Mouse (Mus musculus) monocyte, adult 59 days (primary cell): Measurements from ENCODE around the gene Rtcb. TPM values are rescaled to one million over a fixed set of nuclear protein-coding genes. Genes with fewer than 3 reads are reported as not detected.

Source experiments
- total RNA-seq, 2 experiments: library from RNA; stranded (reverse); gene quantifications; one replicate each; pipeline ENCODE4 v1.2.4; 2023

Rtcb gene
- 10 to 100 TPM; 66.9 to 76.1 TPM for total RNA-seq

DNA sequence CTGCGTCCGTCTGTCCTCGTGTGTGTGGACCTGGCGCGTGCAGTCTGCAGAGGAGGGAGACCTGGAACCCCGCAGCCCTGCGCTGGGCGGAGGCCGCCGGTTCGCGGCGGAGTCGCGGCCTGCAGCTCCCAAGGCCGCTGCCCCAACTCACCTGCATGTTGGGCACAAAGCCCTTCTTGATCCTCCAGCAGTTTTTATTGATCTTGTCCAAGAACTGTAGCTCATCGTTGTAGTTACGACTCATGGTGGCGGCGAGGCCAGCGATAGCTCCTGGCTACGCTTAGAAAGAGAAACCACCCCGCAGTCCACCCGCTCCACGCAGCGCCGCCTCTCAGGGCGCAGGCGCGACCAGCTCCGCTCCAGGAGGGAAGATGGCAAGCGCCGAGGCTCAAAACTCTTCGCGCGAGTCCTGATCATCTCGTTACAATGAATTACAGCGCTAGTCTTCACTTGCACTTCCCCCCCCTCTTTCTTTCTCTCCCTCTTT, at the start of gene Rtcb:
Gene Rtcb, minus strand, starts transcription at position 360 of the 487 bp plus-strand sequence.

DNA sequence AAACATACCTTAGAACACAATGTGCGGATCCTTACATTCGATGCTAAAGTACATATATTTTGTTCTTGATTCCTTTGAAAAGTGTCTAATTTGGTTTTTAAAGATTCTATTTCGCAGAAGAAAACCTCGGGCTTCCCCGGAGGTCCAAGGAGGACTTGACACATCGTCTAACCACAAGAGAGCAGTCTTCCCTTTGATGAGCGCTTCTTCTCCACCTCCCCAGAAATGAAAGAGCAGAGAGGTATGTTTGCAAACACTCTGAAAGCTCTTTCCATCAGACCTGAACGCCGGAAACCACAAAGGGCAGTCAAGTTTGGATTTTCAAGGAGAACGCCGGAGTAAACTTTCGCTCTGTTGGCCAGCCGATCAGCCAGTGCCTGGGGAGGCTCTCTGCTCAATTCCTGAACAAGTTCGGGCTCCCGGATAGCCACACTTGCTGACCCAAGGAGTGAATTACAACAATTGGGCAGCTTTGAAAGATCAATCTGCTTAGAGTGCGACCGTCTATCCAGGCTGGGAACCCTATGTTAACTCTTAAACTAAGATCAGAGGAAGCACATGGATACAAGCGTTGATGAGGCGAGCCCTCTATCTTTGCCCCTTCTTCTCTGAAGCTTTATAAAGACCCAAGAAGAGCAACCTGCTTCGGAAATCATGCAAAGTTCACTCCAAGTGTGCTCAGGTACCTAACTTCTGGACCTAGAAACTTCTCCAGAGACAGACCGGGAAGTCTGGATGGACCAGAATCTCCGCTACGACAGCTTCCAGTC, 29.8 kb downstream of the Rtcb start, which contains the start of gene Ascl4:
Gene Ascl4, plus strand, starts transcription at position 6 of the 770 bp plus-strand sequence.

DNA sequence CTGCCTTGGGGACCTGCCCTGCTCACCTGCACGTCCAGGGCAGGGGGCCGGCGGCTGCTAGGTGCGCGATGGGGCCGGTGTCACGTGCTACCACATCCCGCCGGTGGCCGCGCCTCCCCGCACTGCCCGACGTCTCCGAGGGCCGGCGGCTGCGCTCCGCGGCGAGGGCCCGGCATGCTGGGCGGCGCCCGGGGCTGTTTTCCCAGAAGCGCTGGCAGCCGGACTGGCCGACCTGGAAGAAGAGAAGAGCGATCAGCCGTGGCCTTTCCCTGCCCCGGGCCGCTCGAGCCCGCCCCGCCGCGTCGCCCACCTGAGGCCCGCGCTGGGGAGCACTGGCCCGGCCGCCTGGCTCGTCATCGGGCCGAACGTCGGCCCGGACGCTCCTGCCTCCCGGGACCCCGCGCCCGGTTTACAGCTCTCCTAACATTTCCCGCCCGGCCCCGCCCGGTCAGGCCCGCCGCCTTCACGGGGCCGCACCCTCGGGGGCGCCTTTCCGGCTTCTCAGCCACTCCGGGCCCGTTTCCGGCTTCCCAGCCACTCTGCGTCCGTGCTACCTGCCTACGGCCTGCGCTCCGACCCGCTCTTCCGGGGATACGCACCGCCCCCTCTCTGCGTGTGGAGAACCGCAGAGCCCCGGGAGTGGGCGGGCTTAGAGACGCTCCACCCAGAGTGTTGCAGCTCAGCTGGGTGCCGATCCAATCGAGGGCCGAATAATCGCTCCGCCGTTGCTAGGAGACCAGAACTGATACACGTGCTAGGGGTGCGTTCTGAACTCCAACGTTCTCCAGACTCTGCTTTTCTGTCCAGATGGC, 40.9 kb downstream of the Rtcb start, which contains the start of gene Prdm4:
Gene Prdm4, minus strand, starts transcription at position 645 of the 812 bp plus-strand sequence.

Other genes starting within 250 kb of the Rtcb start
- 10 to 100 TPM; 13.9 to 15.2 TPM for gene Pwp1, start 128.3 kb downstream of the Rtcb start, total RNA-seq
- gene Prdm4, start 40.7 kb downstream of the Rtcb start, total RNA-seq, result 10 to 100 TPM; 35.4 to 41.2 TPM
- not detected for gene Ascl4, start 30.1 kb downstream of the Rtcb start, total RNA-seq
- gene Bpifc, start 54.1 kb upstream of the Rtcb start, total RNA-seq, result not detected
- 10 to 100 TPM; 29.7 to 32.2 TPM for gene Fbxo7, start 64.1 kb upstream of the Rtcb start, total RNA-seq